Mouse (Mus musculus): ENCODE results near the gene Zfp683. TPM values are rescaled to one million over a fixed set of nuclear protein-coding genes. Genes with fewer than 3 reads are reported as not detected.

The Zfp683 gene
- polyA plus RNA-seq, 1 experiment from 2014 or later: not detected

GRCm38 (mm10) chr4:134081730-134082386, 28.2 kb downstream of the Zfp683 start:
- Histone ChIP-seq H3K9me3 (0 out of 2 replicates have a peak, but pooled peaks cover 3% of the 10 kb centered on the region), H3K4me1 (peaks cover 16% of the 10 kb centered on the region; the same call in 1 of the 2 replicates), H3K27me3 (peaks cover 34% of the 10 kb centered on the region), H3K4me3 (peak overlapping the region; percentile 49), H3K36me3 (no peaks in the 10 kb centered on the region), H3K4me2 (replicated peaks) (peak overlapping the region; percentile 84), H3K9ac (peak overlapping the region; percentile 51; the same call in 1 of the 2 replicates), H3K27ac (no peak overlapping the region)
- WGBS: under 1% methylated on average over 40 of the region's 41 CpGs
- ATAC-seq (ENCODE audit: low FRiP score, low read depth): peak; percentile 85

- Histone ChIP-seq H3K4me1 (peaks cover 16% of the 10 kb centered on the region; the same call in 1 of the 2 replicates), H3K9ac (no peak overlapping the region), H3K27me3 (peaks cover 34% of the 10 kb centered on the region), H3K36me3 (no peaks in the 10 kb centered on the region), H3K4me3 (peak overlapping the region; percentile 49), H3K27ac (no peak overlapping the region), H3K9me3 (0 out of 2 replicates have a peak, but pooled peaks cover 3% of the 10 kb centered on the region), H3K4me2 (replicated peaks) (peak overlapping the region; percentile 84)
- 5% methylated on average over 7 of the region's 7 CpGs for WGBS
- no peak for ATAC-seq (ENCODE audit: low FRiP score, low read depth)
These were observed 28.8 kb downstream of the Zfp683 start for GRCm38 (mm10) chr4:134082460-134082859.

- WGBS: 85% methylated on average over 4 of the region's 4 CpGs
- Histone ChIP-seq H3K4me1 (peaks cover 13% of the 10 kb centered on the region; the same call in 1 of the 2 replicates), H3K4me2 (replicated peaks) (no peak overlapping the region), H3K9me3 (0 out of 2 replicates have a peak, but pooled peaks cover 3% of the 10 kb centered on the region), H3K36me3 (no peaks in the 10 kb centered on the region), H3K9ac (no peak overlapping the region), H3K27me3 (peaks cover 31% of the 10 kb centered on the region), H3K4me3 (no peak overlapping the region), H3K27ac (no peak overlapping the region)
- ATAC-seq (ENCODE audit: low FRiP score, low read depth): no peak
These were observed 31.4 kb downstream of the Zfp683 start for GRCm38 (mm10) chr4:134084999-134085398.

GRCm38 (mm10) chr4:134087412-134087811, 33.8 kb downstream of the Zfp683 start:
- no peak for ATAC-seq (ENCODE audit: low FRiP score, low read depth)
- Histone ChIP-seq H3K9ac (no peak overlapping the region; the same call in 1 of the 2 replicates), H3K36me3 (no peaks in the 10 kb centered on the region)

GRCm38 (mm10) chr4:134089029-134089428, 35.4 kb downstream of the Zfp683 start:
- Histone ChIP-seq H3K4me3 (no peak overlapping the region), H3K27ac (no peak overlapping the region), H3K4me1 (no peaks in the 10 kb centered on the region), H3K4me2 (replicated peaks) (no peak overlapping the region), H3K27me3 (no peaks in the 10 kb centered on the region), H3K9ac (no peak overlapping the region), H3K9me3 (0 out of 2 replicates have a peak, but pooled peaks cover 3% of the 10 kb centered on the region), H3K36me3 (no peaks in the 10 kb centered on the region)
- WGBS: 76% methylated on average over 9 of the region's 9 CpGs
- ATAC-seq (ENCODE audit: low FRiP score, low read depth): no peak

More at GRCm38 (mm10) chr4:134087412-134087811, 33.8 kb downstream of the Zfp683 start:
- 51% methylated on average over 7 of the region's 7 CpGs for WGBS
- Histone ChIP-seq H3K4me2 (replicated peaks) (0 out of 2 replicates have a peak overlapping the region, but pooled peaks have one; percentile 17), H3K4me3 (no peak overlapping the region), H3K9me3 (0 out of 2 replicates have a peak, but pooled peaks cover 3% of the 10 kb centered on the region), H3K4me1 (0 out of 2 replicates have a peak, but pooled peaks cover 1% of the 10 kb centered on the region), H3K27me3 (peaks cover 7% of the 10 kb centered on the region), H3K27ac (no peak overlapping the region)

- 78% methylated on average over 16 of the region's 16 CpGs for WGBS
- ATAC-seq (ENCODE audit: low FRiP score, low read depth): no peak
These were observed 37.0 kb downstream of the Zfp683 start for GRCm38 (mm10) chr4:134090521-134091224.

GRCm38 (mm10) chr4:134091225-134091529, 37.5 kb downstream of the Zfp683 start:
- no peaks in the 10 kb centered on the region for H3K27me3 ChIP-seq
- H3K4me3 ChIP-seq: no peak overlapping the region
- 81% methylated on average over 6 of the region's 6 CpGs for WGBS
- H3K4me2 ChIP-seq (replicated peaks): no peak overlapping the region
- no peak for ATAC-seq (ENCODE audit: low FRiP score, low read depth)
- H3K9me3 ChIP-seq: no peaks in the 10 kb centered on the region
- no peak overlapping the region for H3K9ac ChIP-seq
- no peaks in the 10 kb centered on the region for H3K36me3 ChIP-seq
- no peaks in the 10 kb centered on the region for H3K4me1 ChIP-seq
- H3K27ac ChIP-seq: no peak overlapping the region

More at GRCm38 (mm10) chr4:134090521-134091224, 37.0 kb downstream of the Zfp683 start:
- no peaks in the 10 kb centered on the region for H3K4me1 ChIP-seq
- no peak overlapping the region for H3K27ac ChIP-seq
- no peaks in the 10 kb centered on the region for H3K36me3 ChIP-seq
- no peaks in the 10 kb centered on the region for H3K9me3 ChIP-seq
- H3K4me2 ChIP-seq (replicated peaks): no peak overlapping the region
- no peak overlapping the region for H3K9ac ChIP-seq
- H3K4me3 ChIP-seq: no peak overlapping the region
- no peaks in the 10 kb centered on the region for H3K27me3 ChIP-seq

GRCm38 (mm10) chr4:134092382-134093288, 39.0 kb downstream of the Zfp683 start:
- H3K4me2 ChIP-seq (replicated peaks): no peak overlapping the region
- H3K36me3 ChIP-seq: no peaks in the 10 kb centered on the region
- H3K9me3 ChIP-seq: no peaks in the 10 kb centered on the region
- H3K9ac ChIP-seq: no peak overlapping the region
- 73% methylated on average over 6 of the region's 6 CpGs for WGBS
- H3K27ac ChIP-seq: no peak overlapping the region
- no peaks in the 10 kb centered on the region for H3K27me3 ChIP-seq
- ATAC-seq (ENCODE audit: low FRiP score, low read depth): no peak
- H3K4me3 ChIP-seq: no peak overlapping the region
- no peaks in the 10 kb centered on the region for H3K4me1 ChIP-seq

- Histone ChIP-seq H3K4me2 (replicated peaks) (no peak overlapping the region), H3K36me3 (no peaks in the 10 kb centered on the region), H3K27ac (no peak overlapping the region), H3K27me3 (no peaks in the 10 kb centered on the region), H3K9ac (no peak overlapping the region), H3K4me1 (no peaks in the 10 kb centered on the region), H3K9me3 (no peaks in the 10 kb centered on the region), H3K4me3 (no peak overlapping the region)
- 79% methylated on average over 7 of the region's 7 CpGs for WGBS
- no peak for ATAC-seq (ENCODE audit: low FRiP score, low read depth)
These were observed 40.4 kb downstream of the Zfp683 start for GRCm38 (mm10) chr4:134094004-134094564.

GRCm38 (mm10) chr4:134094923-134095547, 41.4 kb downstream of the Zfp683 start, which contains the start of gene Cd52:
TSS of gene Cd52 (minus strand) at chr4:134095082.
- H3K9me3 ChIP-seq: no peaks in the 10 kb centered on the region
- WGBS: 57% methylated on average over 3 of the region's 3 CpGs
- no peak for ATAC-seq (ENCODE audit: low FRiP score, low read depth)
- H3K4me1 ChIP-seq: no peaks in the 10 kb centered on the region
- H3K27me3 ChIP-seq: no peaks in the 10 kb centered on the region
- H3K36me3 ChIP-seq: no peaks in the 10 kb centered on the region
- no peak within 1 kb of the TSS for H3K9ac ChIP-seq
- H3K4me2 ChIP-seq (replicated peaks): no peak within 1 kb of the TSS
- no peak within 1 kb of the TSS for H3K27ac ChIP-seq
- no peak within 1 kb of the TSS for H3K4me3 ChIP-seq

- H3K4me3 ChIP-seq: no peak overlapping the region
- no peaks in the 10 kb centered on the region for H3K27me3 ChIP-seq
- H3K27ac ChIP-seq: no peak overlapping the region
- H3K4me1 ChIP-seq: no peaks in the 10 kb centered on the region
- ATAC-seq (ENCODE audit: low FRiP score, low read depth): no peak
- H3K4me2 ChIP-seq (replicated peaks): no peak overlapping the region
- no peaks in the 10 kb centered on the region for H3K9me3 ChIP-seq
- 83% methylated on average over 3 of the region's 3 CpGs for WGBS
- H3K9ac ChIP-seq: no peak overlapping the region
- no peaks in the 10 kb centered on the region for H3K36me3 ChIP-seq
These were observed 42.5 kb downstream of the Zfp683 start for GRCm38 (mm10) chr4:134096120-134096519.
